Mouse (Mus musculus) ES-E14 (cell line): ENCODE results near the gene Zfp335. TPM values are rescaled to one million over a fixed set of nuclear protein-coding genes. Genes with fewer than 3 reads are reported as not detected.

ENCODE experiments used
- DNase-seq: peaks from one replicate; pipeline ENCODE4 v3.0.0-alpha.2; 2013; ENCODE audit warnings: low read depth, low spot score
- H3K27ac ChIP-seq: 2 replicates; pipeline ENCODE4 v1.5.1; 2012; ENCODE audit warnings: low read depth, mild to moderate bottlenecking, low read length, moderate library complexity, mixed read lengths; ENCODE audit not compliant: poor library complexity, insufficient read depth, severe bottlenecking
- H3K36me3 ChIP-seq: 2 replicates; pipeline ENCODE4 v1.6.1; 2012; ENCODE audit warnings: mild to moderate bottlenecking, low read length, moderate library complexity, mixed read lengths; ENCODE audit not compliant: control insufficient read depth, poor library complexity, insufficient read depth, severe bottlenecking
- H3K4me1 ChIP-seq, 2 experiments: fragments of 150-350 bp in 1 of 2; sonication (generic) in 1 of 2; 2 replicates each; pipeline ENCODE4 v1.6.1; 2012; ENCODE audit warnings: low read length in 2 of 2, mild to moderate bottlenecking in 1 of 2, mixed read lengths in 1 of 2; ENCODE audit not compliant: control insufficient read depth in 2 of 2, insufficient read depth in 2 of 2, poor library complexity in 1 of 2
- H3K4me3 ChIP-seq, 2 experiments: fragments of 150-350 bp in 1 of 2; sonication (generic) in 1 of 2; 2 replicates each; pipeline ENCODE4 v1.5.1; 2012; ENCODE audit warnings: low read length in 2 of 2, low read depth in 1 of 2, mild to moderate bottlenecking in 1 of 2, mixed read lengths in 1 of 2; ENCODE audit not compliant: insufficient read depth in 1 of 2, poor library complexity in 1 of 2, severe bottlenecking in 1 of 2
- H3K9ac ChIP-seq: 2 replicates; pipeline ENCODE4 v1.6.1; 2012; ENCODE audit warnings: low read depth, mild to moderate bottlenecking, low read length, mixed read lengths; ENCODE audit not compliant: poor library complexity, insufficient read depth, severe bottlenecking
- H3K9me3 ChIP-seq: fragments of 150-350 bp; sonication (generic); 2 replicates; pipeline ENCODE4 v1.6.1; 2012; ENCODE audit warnings: low read depth, mild to moderate bottlenecking, low read length; ENCODE audit not compliant: control insufficient read depth, insufficient read depth
- CHD2 ChIP-seq: IDR thresholded peaks from 2 replicates; pipeline ENCODE4 v1.6.1; 2014; ENCODE audit warnings: mild to moderate bottlenecking, low read depth, low read length, inconsistent platforms
- HCFC1 ChIP-seq: IDR thresholded peaks from 2 replicates; pipeline ENCODE4 v1.6.1; 2012; ENCODE audit warnings: low read length, inconsistent platforms, borderline replicate concordance; ENCODE audit not compliant: insufficient read depth
- MAFK ChIP-seq: IDR thresholded peaks from 2 replicates; pipeline ENCODE4 v1.6.1; 2014; ENCODE audit warnings: mild to moderate bottlenecking, low read depth, low read length, inconsistent platforms; ENCODE audit not compliant: insufficient read depth
- ZC3H11A ChIP-seq: IDR thresholded peaks from 2 replicates; pipeline ENCODE4 v1.6.1; 2012; ENCODE audit warnings: low read depth, mild to moderate bottlenecking, inconsistent platforms, low read length, borderline replicate concordance
- ZNF384 ChIP-seq: IDR thresholded peaks from 2 replicates; pipeline ENCODE4 v1.6.1; 2012; ENCODE audit warnings: low read depth, low read length, inconsistent platforms
- in situ Hi-C, 2 experiments: fragments of 600-800 bp; cut with MboI; formaldehyde crosslinking; loops; one replicate each; pipeline ENCODE4 v1.15.1; 2025; ENCODE audit warnings: low sequenced_read_pairs in 2 of 2, inconsistent platforms in 1 of 2; ENCODE audit not compliant: unreplicated experiment in 2 of 2
- total RNA-seq: library from RNA; depleted of rRNA; stranded (reverse); fragments of 300-350 nt; gene quantifications from 2 replicates; pipeline ENCODE4 v1.2.3, GENCODE M21; 2012

The Zfp335 gene
- total RNA-seq, 1 experiment = 18.5 TPM

GRCm38 (mm10) chr2:164917371-164917770 lies 5.8 kb upstream of the Zfp335 start:
- DNase-seq = peak; percentile 61
- Histone ChIP-seq H3K4me3 (no peak overlapping the region), H3K9ac (no peak overlapping the region), H3K9me3 (no peaks in the 10 kb centered on the region), H3K4me1 (peaks cover 4 to 22% of the 10 kb centered on the region in 2 experiments; a peak in 3 of 4 replicates), H3K36me3 (no peaks in the 10 kb centered on the region; the same call in 1 of the 2 replicates), H3K27ac (peak overlapping the region; percentile 8)
- TF ChIP-seq MAFK (no peak), ZC3H11A (no peak), ZNF384 (no peak), CHD2 (no peak), HCFC1 (no peak)
- in situ Hi-C loops = no loop called here

GRCm38 (mm10) chr2:164916820-164917219 lies 5.3 kb upstream of the Zfp335 start:
- no peaks in the 10 kb centered on the region; the same call in 1 of the 2 replicates for H3K36me3 ChIP-seq

GRCm38 (mm10) chr2:164913428-164913786 lies 1.9 kb upstream of the Zfp335 start:
- Histone ChIP-seq H3K4me3 (no peak overlapping the region; a peak in 1 of 4 replicates), H3K9me3 (no peaks in the 10 kb centered on the region), H3K27ac (no peak overlapping the region), H3K9ac (no peak overlapping the region; the same call in 1 of the 2 replicates), H3K4me1 (peaks cover 6 to 29% of the 10 kb centered on the region in 2 experiments; a peak in 3 of 4 replicates), H3K36me3 (peaks cover 7% of the 10 kb centered on the region)
- in situ Hi-C loops = no loop called here
- peak; percentile 28 for DNase-seq
- no peak for TF ChIP-seq HCFC1
- no peak for TF ChIP-seq CHD2
- TF ChIP-seq ZC3H11A = no peak
- TF ChIP-seq ZNF384 = no peak
- no peak for TF ChIP-seq MAFK

More at GRCm38 (mm10) chr2:164916820-164917219, 5.3 kb upstream of the Zfp335 start:
- peak; percentile 75 for TF ChIP-seq MAFK
- no peak for TF ChIP-seq CHD2
- Histone ChIP-seq H3K27ac (peak overlapping the region; percentile 8; the same call in 1 of the 2 replicates), H3K4me3 (no peak overlapping the region), H3K9me3 (no peaks in the 10 kb centered on the region), H3K4me1 (peaks cover 4 to 24% of the 10 kb centered on the region in 2 experiments; a peak in 3 of 4 replicates), H3K9ac (no peak overlapping the region)
- DNase-seq = no peak
- in situ Hi-C loops = no loop called here

GRCm38 (mm10) chr2:164912749-164913427 lies 1.3 kb upstream of the Zfp335 start:
- H3K4me3 ChIP-seq = peak overlapping the region; percentile 92 to 96; a peak in 2 of 4 replicates
- in situ Hi-C loops = no loop called here
- peak overlapping the region; percentile 97; the same call in 1 of the 2 replicates for H3K9ac ChIP-seq
- no peak for TF ChIP-seq HCFC1
- no peak for TF ChIP-seq MAFK
- no peak for TF ChIP-seq ZNF384
- no peak for TF ChIP-seq CHD2
- no peak for TF ChIP-seq ZC3H11A
- DNase-seq = no peak
- no peak overlapping the region for H3K27ac ChIP-seq
- peaks cover 6 to 25% of the 10 kb centered on the region in 2 experiments; a peak in 3 of 4 replicates for H3K4me1 ChIP-seq
- H3K36me3 ChIP-seq = peaks cover 12% of the 10 kb centered on the region
- H3K9me3 ChIP-seq = no peaks in the 10 kb centered on the region
